Mouse (Mus musculus): Measurements from ENCODE around the gene Elf5. TPM values are rescaled to one million over a fixed set of nuclear protein-coding genes. Genes with fewer than 3 reads are reported as not detected.

Elf5 gene
- polyA plus RNA-seq, 1 experiment: not detected

DNA sequence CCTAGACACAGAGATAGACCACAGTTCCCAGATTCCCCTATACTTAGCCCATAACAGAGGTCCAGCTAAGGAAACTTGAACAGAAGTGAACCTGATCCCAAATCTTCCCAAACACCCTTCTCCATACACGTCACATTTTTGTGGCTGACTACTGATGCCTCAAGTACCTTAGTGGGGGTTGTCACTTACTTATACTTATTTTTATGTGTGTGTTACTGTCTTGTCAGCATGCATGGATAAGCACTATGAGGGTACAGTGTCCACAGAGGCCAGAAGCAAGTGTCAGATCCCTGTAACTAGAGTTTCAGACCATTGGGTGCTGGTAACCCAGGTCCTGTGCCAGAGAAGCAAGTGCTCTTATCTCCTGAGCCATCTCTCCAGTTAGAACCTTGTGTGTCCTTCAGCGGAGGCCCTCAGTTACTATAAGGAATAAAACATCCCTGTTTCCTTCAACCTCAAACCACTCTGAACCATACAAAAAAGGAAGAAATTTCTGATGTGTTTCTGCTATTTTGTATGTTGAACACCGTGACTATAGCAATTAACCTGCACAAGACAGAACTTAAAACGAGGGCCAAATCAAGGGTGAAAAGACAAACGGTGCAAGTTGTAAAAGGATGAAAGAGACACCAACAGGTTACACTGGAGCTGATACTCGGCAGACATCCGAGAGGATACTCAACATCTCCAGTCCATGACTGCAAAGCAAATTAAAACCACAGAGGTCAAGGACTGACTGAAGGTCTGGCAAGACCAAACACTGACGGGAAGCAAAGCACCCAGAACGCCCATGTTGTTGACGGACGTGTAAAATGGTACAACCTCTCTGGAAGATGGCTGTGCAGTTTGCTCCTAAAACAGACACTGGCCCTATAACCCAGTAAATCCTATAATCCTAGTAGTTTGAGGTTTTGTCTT, 70.1 kb downstream of the Elf5 start:
- H3K27ac ChIP-seq (ENCODE audit: control insufficient read depth, insufficient read depth, low read depth, low read length): no peak overlapping the region
- H3K4me3 ChIP-seq (ENCODE audit: control insufficient read depth, low read depth, low read length): no peak overlapping the region
- TF ChIP-seq POLR2A (IDR thresholded peaks at IDR 0.05; ENCODE audit: control insufficient read depth, low read depth, low read length): no peak
- TF ChIP-seq CTCF (IDR thresholded peaks at IDR 0.05; ENCODE audit: control insufficient read depth, insufficient read depth, insufficient replicate concordance, low read depth, low read length): no peak
- peaks cover 9% of the 10 kb centered on the region for H3K4me1 ChIP-seq (ENCODE audit: control insufficient read depth, insufficient read depth, low read length)
- H3K36me3 ChIP-seq (ENCODE audit: control insufficient read depth, insufficient read depth, low read length): no peaks in the 10 kb centered on the region
- H3K27me3 ChIP-seq (ENCODE audit: control insufficient read depth, insufficient read depth, low read length): no peaks in the 10 kb centered on the region

DNA sequence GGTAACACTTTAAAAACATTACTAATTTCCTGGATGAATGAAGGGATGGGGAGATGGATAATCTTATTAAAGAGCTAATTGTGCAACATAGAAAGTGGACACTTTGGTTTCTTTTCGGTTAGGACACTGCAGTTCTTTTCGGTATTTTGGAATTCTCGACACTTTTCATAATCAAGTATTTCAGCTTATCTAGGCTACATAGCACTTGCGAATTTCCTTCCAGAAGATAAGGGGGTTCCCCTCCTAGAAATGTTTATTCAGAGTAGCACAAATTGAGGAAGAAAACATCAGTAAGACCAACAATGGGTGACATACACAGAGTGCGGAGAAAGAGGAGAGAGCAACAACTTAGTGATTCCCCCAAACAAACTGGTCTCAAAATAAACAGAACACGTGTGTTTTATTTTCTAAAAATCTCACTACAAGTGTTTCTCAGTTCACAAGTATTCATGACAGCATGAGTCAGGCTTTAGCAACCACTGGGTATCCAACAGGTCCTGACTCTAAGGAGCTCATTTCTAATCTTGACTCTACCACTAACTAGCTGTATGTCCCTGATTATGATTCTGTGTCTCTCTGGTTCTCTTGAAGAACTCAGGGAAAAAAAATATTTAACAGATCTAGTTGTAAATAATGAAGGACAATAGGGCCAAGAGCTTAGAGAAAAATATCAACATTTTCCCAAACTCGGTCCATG, 71.9 kb downstream of the Elf5 start:
- peaks cover 9% of the 10 kb centered on the region for H3K4me1 ChIP-seq (ENCODE audit: control insufficient read depth, insufficient read depth, low read length)
- no peak overlapping the region for H3K27ac ChIP-seq (ENCODE audit: control insufficient read depth, insufficient read depth, low read depth, low read length)
- no peaks in the 10 kb centered on the region for H3K36me3 ChIP-seq (ENCODE audit: control insufficient read depth, insufficient read depth, low read length)
- TF ChIP-seq CTCF (IDR thresholded peaks at IDR 0.05; ENCODE audit: control insufficient read depth, insufficient read depth, insufficient replicate concordance, low read depth, low read length) (no peak), POLR2A (IDR thresholded peaks at IDR 0.05; ENCODE audit: control insufficient read depth, low read depth, low read length) (no peak)
- no peaks in the 10 kb centered on the region for H3K27me3 ChIP-seq (ENCODE audit: control insufficient read depth, insufficient read depth, low read length)
- H3K4me3 ChIP-seq (ENCODE audit: control insufficient read depth, low read depth, low read length): no peak overlapping the region

DNA sequence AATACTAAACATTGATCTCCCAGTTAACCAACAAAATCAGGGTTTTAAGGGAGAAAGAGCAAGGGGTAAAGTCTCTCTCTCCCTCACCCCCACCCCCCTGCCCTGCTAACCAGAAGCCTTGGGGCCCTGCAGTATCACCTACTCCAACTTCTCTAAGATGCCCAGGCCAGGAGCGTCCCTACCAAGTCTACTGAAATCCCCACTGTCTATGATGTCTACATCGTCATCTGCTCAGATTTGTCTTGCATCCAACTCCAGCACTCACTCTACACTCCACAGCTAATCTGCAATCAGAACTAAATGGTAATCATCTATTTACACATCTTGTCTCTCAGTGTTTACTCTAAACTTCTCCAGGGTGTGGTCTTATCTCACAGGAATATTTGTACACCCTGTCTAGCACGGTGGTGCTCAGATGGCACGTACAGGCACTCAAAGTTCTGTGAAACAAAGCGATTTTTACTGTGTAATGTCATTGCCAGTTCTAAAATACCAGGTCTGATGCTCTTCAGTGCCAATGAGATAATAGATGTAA, 72.6 kb downstream of the Elf5 start:
- H3K27ac ChIP-seq (ENCODE audit: control insufficient read depth, insufficient read depth, low read depth, low read length): no peak overlapping the region

DNA sequence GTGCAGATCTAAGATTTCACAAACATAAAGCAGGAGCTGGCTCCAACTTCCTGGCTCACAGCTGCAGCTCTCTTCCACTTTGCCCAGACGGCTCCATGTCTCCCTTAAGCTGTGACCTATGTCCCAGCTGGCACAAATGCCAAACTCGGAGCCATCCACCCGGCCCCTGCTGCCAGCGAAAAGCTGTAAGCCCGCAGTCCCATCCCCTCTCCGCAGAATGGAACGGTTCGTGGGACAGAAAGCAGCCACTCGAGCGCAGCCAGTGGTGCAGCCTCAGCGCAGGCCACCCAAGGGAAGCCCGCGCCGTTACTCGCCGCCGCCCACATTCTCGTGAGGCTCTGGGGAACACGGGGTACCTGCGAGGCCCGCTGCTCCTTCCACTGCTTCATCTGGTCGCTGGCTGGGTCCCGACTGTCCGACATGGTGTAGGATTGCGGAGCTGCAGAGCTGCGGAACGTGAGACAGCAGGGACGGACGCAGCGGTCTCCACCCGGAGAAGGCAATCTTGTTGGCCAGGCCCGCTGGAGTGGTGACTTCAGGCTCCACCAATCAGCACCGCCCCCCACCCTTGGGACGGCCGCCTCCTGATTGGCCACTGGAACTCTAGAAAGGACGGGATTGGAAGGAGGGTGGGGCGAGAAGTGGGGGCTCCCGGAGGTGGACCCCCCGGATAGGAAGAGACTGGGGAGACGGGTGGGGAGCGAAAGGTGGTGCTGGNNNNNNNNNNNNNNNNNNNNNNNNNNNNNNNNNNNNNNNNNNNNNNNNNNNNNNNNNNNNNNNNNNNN, 73.3 kb downstream of the Elf5 start, which contains the start of gene Cat:
Cat (minus strand) TSS at position 544 of the 785 bp plus-strand sequence.
- H3K4me1 ChIP-seq (ENCODE audit: control insufficient read depth, insufficient read depth, low read length): peaks cover 9% of the 10 kb centered on the region
- H3K4me3 ChIP-seq (ENCODE audit: control insufficient read depth, low read depth, low read length): peak within 1 kb of the TSS; percentile 83
- H3K27me3 ChIP-seq (ENCODE audit: control insufficient read depth, insufficient read depth, low read length): no peaks in the 10 kb centered on the region
- TF ChIP-seq POLR2A (IDR thresholded peaks at IDR 0.05; ENCODE audit: control insufficient read depth, low read depth, low read length) (peak; percentile 98), CTCF (IDR thresholded peaks at IDR 0.05; ENCODE audit: control insufficient read depth, insufficient read depth, insufficient replicate concordance, low read depth, low read length) (no peak)
- peak within 1 kb of the TSS; percentile 75 for H3K27ac ChIP-seq (ENCODE audit: control insufficient read depth, insufficient read depth, low read depth, low read length)
- no peaks in the 10 kb centered on the region for H3K36me3 ChIP-seq (ENCODE audit: control insufficient read depth, insufficient read depth, low read length)

More for the DNA sequence above, 72.6 kb downstream of the Elf5 start:
- Histone ChIP-seq H3K4me3 (ENCODE audit: control insufficient read depth, low read depth, low read length) (no peak overlapping the region), H3K4me1 (ENCODE audit: control insufficient read depth, insufficient read depth, low read length) (peaks cover 9% of the 10 kb centered on the region), H3K36me3 (ENCODE audit: control insufficient read depth, insufficient read depth, low read length) (no peaks in the 10 kb centered on the region), H3K27me3 (ENCODE audit: control insufficient read depth, insufficient read depth, low read length) (no peaks in the 10 kb centered on the region)
- TF ChIP-seq CTCF (IDR thresholded peaks at IDR 0.05; ENCODE audit: control insufficient read depth, insufficient read depth, insufficient replicate concordance, low read depth, low read length): no peak
- TF ChIP-seq POLR2A (IDR thresholded peaks at IDR 0.05; ENCODE audit: control insufficient read depth, low read depth, low read length): no peak

DNA sequence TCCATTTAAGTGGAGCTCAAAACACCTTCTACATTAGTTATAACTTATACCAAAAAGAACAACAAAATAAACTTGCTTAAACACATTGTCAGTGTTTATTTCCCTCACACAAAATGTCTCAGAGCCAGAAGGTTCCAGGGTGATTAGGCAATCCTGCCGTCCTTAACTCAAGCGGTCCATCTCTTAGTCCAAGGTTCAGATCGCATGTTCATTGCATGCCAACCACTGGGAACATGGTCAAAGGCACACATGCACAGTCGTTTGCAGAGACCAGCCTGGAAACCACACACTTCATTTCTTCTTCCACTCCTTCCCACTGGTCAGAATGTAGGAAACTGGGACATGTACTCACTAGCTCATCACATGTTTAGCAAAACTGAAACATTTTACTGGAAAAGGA, 81.0 kb downstream of the Elf5 start:
- no peak overlapping the region for H3K4me3 ChIP-seq (ENCODE audit: control insufficient read depth, low read depth, low read length)
- H3K36me3 ChIP-seq (ENCODE audit: control insufficient read depth, insufficient read depth, low read length): no peaks in the 10 kb centered on the region
- no peak for TF ChIP-seq CTCF (IDR thresholded peaks at IDR 0.05; ENCODE audit: control insufficient read depth, insufficient read depth, insufficient replicate concordance, low read depth, low read length)
- no peak for TF ChIP-seq POLR2A (IDR thresholded peaks at IDR 0.05; ENCODE audit: control insufficient read depth, low read depth, low read length)
- H3K27me3 ChIP-seq (ENCODE audit: control insufficient read depth, insufficient read depth, low read length): no peaks in the 10 kb centered on the region
- no peak overlapping the region for H3K27ac ChIP-seq (ENCODE audit: control insufficient read depth, insufficient read depth, low read depth, low read length)
- H3K4me1 ChIP-seq (ENCODE audit: control insufficient read depth, insufficient read depth, low read length): no peaks in the 10 kb centered on the region

DNA sequence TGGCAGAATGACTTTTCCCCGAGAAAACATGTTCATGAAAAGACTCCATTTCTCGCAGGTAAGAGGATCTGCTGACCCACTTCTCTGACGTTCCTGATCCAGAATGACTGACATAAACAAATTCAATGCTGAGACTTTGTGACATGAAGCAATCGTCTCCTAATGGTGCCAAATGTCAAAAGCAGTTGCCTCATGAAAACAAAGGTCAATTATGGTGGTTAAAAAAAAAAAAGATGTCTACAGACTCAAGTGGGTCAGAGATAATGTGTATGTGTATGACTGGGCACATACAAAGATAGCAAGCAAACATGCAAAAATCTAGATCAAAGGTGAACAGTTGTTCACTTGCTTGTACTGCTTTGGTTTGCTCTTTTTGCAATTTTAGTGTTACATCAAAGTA, 82.3 kb downstream of the Elf5 start:
- Histone ChIP-seq H3K27me3 (ENCODE audit: control insufficient read depth, insufficient read depth, low read length) (no peaks in the 10 kb centered on the region), H3K36me3 (ENCODE audit: control insufficient read depth, insufficient read depth, low read length) (no peaks in the 10 kb centered on the region), H3K27ac (ENCODE audit: control insufficient read depth, insufficient read depth, low read depth, low read length) (no peak overlapping the region), H3K4me1 (ENCODE audit: control insufficient read depth, insufficient read depth, low read length) (no peaks in the 10 kb centered on the region), H3K4me3 (ENCODE audit: control insufficient read depth, low read depth, low read length) (no peak overlapping the region)
- TF ChIP-seq CTCF (IDR thresholded peaks at IDR 0.05; ENCODE audit: control insufficient read depth, insufficient read depth, insufficient replicate concordance, low read depth, low read length) (no peak), POLR2A (IDR thresholded peaks at IDR 0.05; ENCODE audit: control insufficient read depth, low read depth, low read length) (no peak)

All from testis, adult 2 months (tissue).